Mouse (Mus musculus) heart, adult 2 months (tissue): ENCODE results near the gene Ablim2. TPM values are rescaled to one million over a fixed set of nuclear protein-coding genes. Genes with fewer than 3 reads are reported as not detected.

ENCODE experiments used
- DNase-seq, 2 experiments: peaks; one replicate each; pipeline ENCODE4 v3.0.0; 2021
- H3K27ac ChIP-seq: fragments of 200-600 bp; 2 replicates; pipeline ENCODE4 v1.8.1; 2022
- H3K27me3 ChIP-seq: fragments of 200-500 bp; 2 replicates; pipeline ENCODE4 v1.6.1; 2012; ENCODE audit warnings: mild to moderate bottlenecking, low read length, inconsistent platforms, mixed read lengths; ENCODE audit not compliant: control insufficient read depth, insufficient read depth
- H3K36me3 ChIP-seq: fragments of 200-500 bp; 2 replicates; pipeline ENCODE4 v1.6.1; 2012; ENCODE audit warnings: low read length, inconsistent platforms; ENCODE audit not compliant: control insufficient read depth, insufficient read depth
- H3K4me1 ChIP-seq: fragments of 200-500 bp; 2 replicates; pipeline ENCODE4 v1.6.1; 2011; ENCODE audit warnings: low read length; ENCODE audit not compliant: control insufficient read depth, insufficient read depth
- H3K4me3 ChIP-seq: fragments of 200-600 bp; 2 replicates; pipeline ENCODE4 v1.8.1; 2022
- H3K79me2 ChIP-seq: fragments of 200-500 bp; replicated peaks from 2 replicates; pipeline ENCODE4 v1.6.1; 2012; ENCODE audit warnings: mild to moderate bottlenecking, inconsistent platforms, low read length, moderate library complexity, mixed read lengths; ENCODE audit not compliant: control insufficient read depth, insufficient read depth
- H3K9ac ChIP-seq: fragments of 200-500 bp; 2 replicates; pipeline ENCODE4 v1.6.1; 2012; ENCODE audit warnings: low read depth, mild to moderate bottlenecking, control low read depth, inconsistent platforms, low read length, mixed read lengths
- CTCF ChIP-seq: fragments of 200-600 bp; IDR thresholded peaks from 2 replicates; pipeline ENCODE4 v1.8.1; 2022; ENCODE audit warnings: antibody characterized with exemption, mild to moderate bottlenecking, moderate library complexity
- EP300 ChIP-seq: fragments of 200-500 bp; IDR thresholded peaks from 2 replicates; pipeline ENCODE4 v1.6.1; 2011; ENCODE audit warnings: low read depth, low read length, control low read depth; ENCODE audit not compliant: insufficient read depth
- POLR2A ChIP-seq: fragments of 200-500 bp; IDR thresholded peaks from 2 replicates; pipeline ENCODE4 v1.6.1; 2011; ENCODE audit warnings: mild to moderate bottlenecking, low read depth, low read length, control low read depth; ENCODE audit not compliant: insufficient read depth
- WGBS: fragments of 180-500 bp; shearing (Covaris S2); methylation state at CpG from one replicate; pipeline ENCODE4 v1.1.7; 2018; 5-methylcytosine and 5-hydroxymethylcytosine counted together
- intact Hi-C: fragments of 180-260 bp; cut with DNase I; formaldehyde crosslinking; loops from one replicate; pipeline ENCODE4 v1.15.1; 2025
- polyA plus RNA-seq: library from polyadenylated mRNA; depleted of rRNA; stranded (reverse); fragments of >200 nt; gene quantifications from 2 replicates; pipeline ENCODE4 v1.2.3, GENCODE M21; 2012
- total RNA-seq, 2 experiments: library from RNA; stranded (reverse); gene quantifications; 2 replicates each; pipeline ENCODE4 v1.2.3; 2021

Gene Ablim2
- total and polyA plus RNA-seq, 3 experiments: 20.1 to 32.7 (median 20.8) TPM

DNA sequence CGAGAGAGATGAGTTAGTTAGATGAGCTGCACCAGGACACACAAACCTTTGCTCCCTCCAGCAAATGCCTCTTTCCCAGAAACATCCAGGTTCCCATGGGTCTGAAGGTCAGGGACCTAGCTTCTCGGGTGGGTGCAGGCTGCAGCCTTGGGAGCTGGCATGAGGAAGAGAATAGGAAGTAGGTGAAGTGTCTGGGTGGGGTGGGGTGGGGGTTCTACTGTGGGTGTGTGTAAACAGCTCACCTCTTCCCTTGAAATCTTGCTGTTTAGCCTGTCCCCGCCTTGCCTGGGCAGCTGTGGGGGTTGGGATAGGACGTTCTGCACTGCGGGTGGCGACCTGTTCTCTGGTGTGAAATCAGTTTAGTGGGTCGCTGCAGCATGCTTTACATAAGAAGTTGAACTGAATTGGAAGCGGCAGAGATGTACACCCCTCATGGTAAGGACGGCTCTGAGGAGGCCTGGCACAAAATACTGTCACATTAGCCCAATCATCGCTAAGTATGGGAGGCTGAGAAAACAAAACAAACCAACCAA is 25.0 kb downstream of the Ablim2 start:
- H3K9ac ChIP-seq: no peak overlapping the region
- peaks cover 9% of the 10 kb centered on the region for H3K4me1 ChIP-seq
- no peak overlapping the region for H3K4me3 ChIP-seq
- intact Hi-C loops: no loop called here
- TF ChIP-seq POLR2A (no peak), EP300 (no peak), CTCF (no peak)
- DNase-seq: no peak
- H3K27ac ChIP-seq: no peak overlapping the region
- no peaks in the 10 kb centered on the region for H3K36me3 ChIP-seq
- H3K27me3 ChIP-seq: no peaks in the 10 kb centered on the region
- peaks cover 1% of the 10 kb centered on the region; the same call in 1 of the 2 replicates for H3K79me2 ChIP-seq
- WGBS: 67% methylated on average over 10 of the region's 10 CpGs

GRCm38 (mm10) chr5:35785853-35786252 is 28.2 kb downstream of the Ablim2 start:
- Histone ChIP-seq H3K79me2 (no peaks in the 10 kb centered on the region), H3K4me3 (no peak overlapping the region)
- no peak for DNase-seq

GRCm38 (mm10) chr5:35787847-35788246 is 30.2 kb downstream of the Ablim2 start:
- Histone ChIP-seq H3K27ac (no peak overlapping the region), H3K36me3 (no peaks in the 10 kb centered on the region), H3K9ac (no peak overlapping the region), H3K4me3 (no peak overlapping the region), H3K4me1 (peaks cover 6% of the 10 kb centered on the region; the same call in 1 of the 2 replicates), H3K27me3 (no peaks in the 10 kb centered on the region), H3K79me2 (no peaks in the 10 kb centered on the region)
- WGBS: 79% methylated on average over 12 of the region's 12 CpGs
- DNase-seq: no peak
- intact Hi-C loops: no loop called here
- no peak for TF ChIP-seq CTCF
- no peak for TF ChIP-seq EP300
- no peak for TF ChIP-seq POLR2A

More at GRCm38 (mm10) chr5:35785853-35786252, 28.2 kb downstream of the Ablim2 start:
- H3K9ac ChIP-seq: no peak overlapping the region
- 44% methylated on average over 7 of the region's 7 CpGs for WGBS
- H3K4me1 ChIP-seq: peaks cover 6% of the 10 kb centered on the region; the same call in 1 of the 2 replicates
- H3K36me3 ChIP-seq: no peaks in the 10 kb centered on the region
- intact Hi-C loops: no loop called here
- no peaks in the 10 kb centered on the region for H3K27me3 ChIP-seq
- no peak for TF ChIP-seq CTCF
- no peak for TF ChIP-seq POLR2A
- no peak for TF ChIP-seq EP300
- no peak overlapping the region for H3K27ac ChIP-seq

DNA sequence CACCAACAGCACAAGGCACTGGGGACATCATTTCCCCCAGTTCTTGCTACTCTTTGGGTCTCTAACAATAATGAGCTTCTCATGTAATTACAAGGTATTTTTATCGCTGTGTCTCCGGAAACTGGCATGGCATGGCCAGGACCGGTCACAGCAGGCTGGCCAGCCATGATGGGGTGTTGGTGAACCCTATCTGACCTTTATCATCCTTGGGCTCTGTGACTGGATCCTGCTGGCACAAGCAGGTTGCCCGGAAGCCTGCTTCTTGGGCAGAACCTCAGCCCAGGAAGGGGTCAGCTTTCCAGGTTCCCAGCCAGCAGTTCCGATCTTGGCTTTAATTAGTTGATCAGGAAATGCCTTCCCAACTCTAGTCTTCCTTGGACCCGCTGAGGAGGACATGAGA is 31.0 kb downstream of the Ablim2 start:
- Histone ChIP-seq H3K79me2 (no peaks in the 10 kb centered on the region), H3K4me3 (no peak overlapping the region), H3K9ac (no peak overlapping the region), H3K27ac (no peak overlapping the region), H3K36me3 (no peaks in the 10 kb centered on the region), H3K4me1 (peaks cover 6% of the 10 kb centered on the region; the same call in 1 of the 2 replicates), H3K27me3 (no peaks in the 10 kb centered on the region)
- intact Hi-C loops: no loop called here
- DNase-seq: no peak
- TF ChIP-seq POLR2A (no peak), CTCF (no peak), EP300 (no peak)
- 64% methylated on average over 6 of the region's 6 CpGs for WGBS

DNA sequence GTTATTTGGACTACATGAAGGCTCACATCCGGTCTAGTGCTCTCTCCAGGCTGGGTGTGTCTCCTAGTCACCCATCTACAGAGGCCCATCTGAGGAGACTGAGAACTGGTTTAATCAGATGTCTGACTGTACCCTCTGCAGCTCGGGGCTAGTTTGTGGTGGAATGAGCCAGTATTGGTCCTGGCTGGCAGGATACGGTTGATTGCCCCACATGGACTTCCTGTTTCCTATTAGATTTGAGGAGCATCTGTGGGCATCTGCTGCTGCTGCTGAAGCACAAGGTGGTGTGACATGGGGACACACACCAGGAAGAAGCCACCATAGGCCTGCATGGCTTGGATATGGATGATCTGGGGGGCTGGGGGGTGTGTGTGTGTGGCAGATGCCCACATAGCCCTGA is 32.0 kb downstream of the Ablim2 start:
- H3K36me3 ChIP-seq: no peaks in the 10 kb centered on the region
- 54% methylated on average over 3 of the region's 3 CpGs for WGBS
- H3K4me1 ChIP-seq: peaks cover 6% of the 10 kb centered on the region; the same call in 1 of the 2 replicates
- no peak overlapping the region for H3K9ac ChIP-seq
- intact Hi-C loops: no loop called here
- no peaks in the 10 kb centered on the region for H3K79me2 ChIP-seq
- TF ChIP-seq EP300: no peak
- no peak for TF ChIP-seq POLR2A
- TF ChIP-seq CTCF: no peak
- DNase-seq: no peak
- no peak overlapping the region for H3K27ac ChIP-seq
- no peaks in the 10 kb centered on the region for H3K27me3 ChIP-seq
- H3K4me3 ChIP-seq: no peak overlapping the region

DNA sequence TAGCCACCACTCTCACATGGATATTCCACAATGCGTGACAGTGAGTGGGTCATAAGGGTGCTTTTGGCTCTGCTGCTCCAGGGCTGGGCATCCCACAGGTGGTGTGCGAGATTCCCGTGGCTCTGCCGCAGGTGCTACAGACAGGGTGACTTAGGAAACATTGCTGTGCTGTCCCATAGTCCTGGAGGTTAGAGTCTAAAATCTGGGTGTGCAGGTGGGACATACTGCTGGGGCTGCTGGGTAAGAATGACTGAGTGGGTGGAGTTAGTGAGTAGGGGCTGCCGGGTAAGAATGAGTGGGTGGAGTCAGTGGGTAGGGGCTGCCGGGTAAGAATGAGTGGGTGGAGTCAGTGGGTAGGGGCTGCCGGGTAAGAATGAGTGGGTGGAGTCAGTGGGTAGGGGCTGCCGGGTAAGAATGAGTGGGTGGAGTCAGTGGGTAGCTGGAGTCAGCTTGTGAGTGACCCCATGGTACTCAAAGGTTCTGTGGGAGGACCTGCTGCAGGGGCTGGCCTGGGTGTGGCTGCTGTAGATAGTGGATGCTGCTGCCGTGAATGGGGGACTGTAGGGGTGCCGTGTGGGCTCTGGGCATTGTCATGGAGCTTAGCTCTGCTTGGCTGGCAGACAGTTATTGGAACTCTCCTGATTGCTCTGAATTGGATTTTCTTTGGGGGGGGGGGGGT is 32.8 kb downstream of the Ablim2 start:
- Histone ChIP-seq H3K79me2 (no peaks in the 10 kb centered on the region), H3K27ac (no peak overlapping the region), H3K27me3 (no peaks in the 10 kb centered on the region), H3K36me3 (no peaks in the 10 kb centered on the region), H3K4me3 (no peak overlapping the region), H3K9ac (no peak overlapping the region), H3K4me1 (peaks cover 8% of the 10 kb centered on the region; the same call in 1 of the 2 replicates)
- TF ChIP-seq CTCF: no peak
- TF ChIP-seq POLR2A: no peak
- no peak for TF ChIP-seq EP300
- intact Hi-C loops: no loop called here
- WGBS: 45% methylated on average over 10 of the region's 10 CpGs
- no peak for DNase-seq
